Comparison of ENCODE assay signal across 17 mouse cellular contexts in the genomic region with DNA sequence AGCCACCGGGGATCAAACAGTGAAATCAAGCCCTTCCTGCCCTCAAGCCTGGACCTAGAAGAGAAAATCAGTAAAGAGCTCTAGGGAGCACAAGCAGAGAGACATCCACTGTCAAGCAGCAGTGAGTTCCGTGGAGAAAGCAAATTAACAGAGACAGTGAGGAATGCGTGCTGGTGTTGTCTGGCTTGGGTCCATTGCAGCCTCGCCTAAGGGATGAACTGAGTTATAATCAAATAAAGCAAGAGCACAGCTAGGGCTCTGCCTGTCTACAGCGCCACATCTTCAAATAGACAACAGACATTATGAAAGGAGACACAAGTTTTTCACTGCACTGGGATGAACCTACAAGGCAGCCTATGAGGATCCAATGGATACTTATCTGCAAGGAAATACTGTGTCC.
DNase-seq lines count a peak whose midpoint lies in the region; ATAC-seq and TF ChIP-seq lines count a peak whose summit lies in the region.
"Had no signal": no experiment of that assay in that cellular context is flagged by ENCODE, and none has a peak within 500 bp of the region (broad histone marks: within the 10 kb centered on the region; RNA-seq: fewer than 3 reads in every experiment).

No protein-coding gene starts in this region.

- no peak overlapping the region for H3K4me2 ChIP-seq in kidney, postnatal 0 days (ENCODE audit: low read length)
- no peak overlapping the region for H3K4me2 ChIP-seq in kidney, embryonic 16.5 days (replicated peaks; ENCODE audit: low read depth, low read length)
- no peak overlapping the region for H3K4me2 ChIP-seq in midbrain, postnatal 0 days (ENCODE audit: low read depth, low read length, poor library complexity, severe bottlenecking)
- no peak overlapping the region for H3K4me2 ChIP-seq in midbrain, embryonic 11.5 days
- H3K4me2 ChIP-seq: kidney, embryonic 15.5 days; limb, embryonic 13.5 days; neural tube, embryonic 13.5 days had no signal

- H3K9me3 ChIP-seq in kidney, postnatal 0 days (replicated peaks; ENCODE audit: low read length) = no peaks in the 10 kb centered on the region
- H3K9me3 ChIP-seq in kidney, embryonic 16.5 days (ENCODE audit: low read length) = no peaks in the 10 kb centered on the region
- no peaks in the 10 kb centered on the region for H3K9me3 ChIP-seq in midbrain, postnatal 0 days (ENCODE audit: low read length)
- no peaks in the 10 kb centered on the region for H3K9me3 ChIP-seq in midbrain, embryonic 11.5 days (ENCODE audit: control insufficient read depth, low read length)
- no peaks in the 10 kb centered on the region for H3K9me3 ChIP-seq in limb, embryonic 10.5 days (replicated peaks)
- H3K9me3 ChIP-seq: kidney, embryonic 15.5 days; limb, embryonic 13.5 days; neural tube, embryonic 13.5 days had no signal

- ATAC-seq in kidney, postnatal 0 days (replicated peaks; ENCODE audit: low FRiP score, low read depth) = no peak
- ATAC-seq in kidney, embryonic 16.5 days (ENCODE audit: low FRiP score, low TSS enrichment) = no peak
- no peak for ATAC-seq in midbrain, postnatal 0 days (ENCODE audit: low FRiP score)
- ATAC-seq in midbrain, embryonic 11.5 days (ENCODE audit: low FRiP score) = no peak
- ATAC-seq: liver, postnatal 0 days; midbrain, embryonic 16.5 days had no signal

- TF ChIP-seq CTCF in kidney, postnatal 0 days (IDR thresholded peaks at IDR 0.05; ENCODE audit: low read depth) = no peak
- no peak for TF ChIP-seq CTCF in midbrain, postnatal 0 days (IDR thresholded peaks at IDR 0.05)

- 54% methylated on average over 5 of the region's 5 CpGs for WGBS in kidney, postnatal 0 days
- WGBS in kidney, embryonic 16.5 days = 60% methylated on average over 5 of the region's 5 CpGs
- WGBS in midbrain, postnatal 0 days = 46% methylated on average over 5 of the region's 5 CpGs
- 72% methylated on average over 5 of the region's 5 CpGs for WGBS in midbrain, embryonic 11.5 days
- 77% methylated on average over 5 of the region's 5 CpGs for WGBS in limb, embryonic 10.5 days

- peak; percentile 17 for DNase-seq in gastrocnemius, postnatal 10 days
- DNase-seq in gastrocnemius, postnatal 25 days = no peak
- peak; percentile 32 for DNase-seq in kidney, postnatal 0 days (ENCODE audit: low spot score)
- peak; percentile 37 for DNase-seq in midbrain, postnatal 0 days (ENCODE audit: low spot score)
- DNase-seq in midbrain, embryonic 11.5 days (ENCODE audit: low spot score, missing footprints) = no peak
- peak; percentile 3 for DNase-seq in lung, postnatal 14 days
- no peak for DNase-seq in limb, embryonic 10.5 days (ENCODE audit: low spot score)
- DNase-seq: B cell, adult 2 months; cerebellum, adult 9-10 months; layer of hippocampus, postnatal 36 days; liver, postnatal 0 days had no signal

- H3K36me3 ChIP-seq in kidney, postnatal 0 days (ENCODE audit: insufficient read depth, low read length) = no peaks in the 10 kb centered on the region
- no peaks in the 10 kb centered on the region for H3K36me3 ChIP-seq in kidney, embryonic 16.5 days (ENCODE audit: insufficient read depth, low read length)
- H3K36me3 ChIP-seq in midbrain, postnatal 0 days (ENCODE audit: insufficient read depth, low read length) = no peaks in the 10 kb centered on the region
- H3K36me3 ChIP-seq in midbrain, embryonic 11.5 days (ENCODE audit: control insufficient read depth, insufficient read depth, low read length) = no peaks in the 10 kb centered on the region
- no peaks in the 10 kb centered on the region for H3K36me3 ChIP-seq in limb, embryonic 10.5 days
- H3K36me3 ChIP-seq: G1E; kidney, embryonic 15.5 days; limb, embryonic 13.5 days; neural tube, embryonic 13.5 days had no signal

- no peaks in the 10 kb centered on the region for H3K27me3 ChIP-seq in kidney, postnatal 0 days (ENCODE audit: insufficient read depth, low read length)
- no peaks in the 10 kb centered on the region for H3K27me3 ChIP-seq in kidney, embryonic 16.5 days (ENCODE audit: insufficient read depth, low read length)
- H3K27me3 ChIP-seq in midbrain, postnatal 0 days (ENCODE audit: insufficient read depth, low read length) = no peaks in the 10 kb centered on the region
- no peaks in the 10 kb centered on the region for H3K27me3 ChIP-seq in midbrain, embryonic 11.5 days (ENCODE audit: control insufficient read depth, insufficient read depth, low read length)
- H3K27me3 ChIP-seq in limb, embryonic 10.5 days (ENCODE audit: low read depth, poor library complexity, severe bottlenecking) = no peaks in the 10 kb centered on the region
- H3K27me3 ChIP-seq: kidney, embryonic 15.5 days; limb, embryonic 13.5 days; neural tube, embryonic 13.5 days had no signal

- no peak overlapping the region for H3K27ac ChIP-seq in kidney, postnatal 0 days
- H3K27ac ChIP-seq in kidney, embryonic 16.5 days (ENCODE audit: low read length) = no peak overlapping the region
- no peak overlapping the region for H3K27ac ChIP-seq in midbrain, postnatal 0 days (ENCODE audit: low read depth, low read length)
- no peak overlapping the region for H3K27ac ChIP-seq in midbrain, embryonic 11.5 days (ENCODE audit: low read depth, low read length)
- H3K27ac ChIP-seq in limb, embryonic 10.5 days = no peak overlapping the region
- H3K27ac ChIP-seq: kidney, embryonic 15.5 days; limb, embryonic 13.5 days; neural tube, embryonic 13.5 days had no signal

- no peak overlapping the region for H3K9ac ChIP-seq in kidney, postnatal 0 days (ENCODE audit: low read depth, low read length)
- H3K9ac ChIP-seq in kidney, embryonic 16.5 days (replicated peaks; ENCODE audit: low read length) = no peak overlapping the region
- H3K9ac ChIP-seq in midbrain, postnatal 0 days (replicated peaks; ENCODE audit: low read length, poor library complexity, severe bottlenecking) = no peak overlapping the region
- no peak overlapping the region for H3K9ac ChIP-seq in midbrain, embryonic 11.5 days (ENCODE audit: low read length)
- H3K9ac ChIP-seq: kidney, embryonic 15.5 days; limb, embryonic 13.5 days; liver, postnatal 0 days; neural tube, embryonic 13.5 days had no signal

- H3K4me1 ChIP-seq in kidney, postnatal 0 days (replicated peaks; ENCODE audit: insufficient read depth, low read length) = no peaks in the 10 kb centered on the region
- no peaks in the 10 kb centered on the region for H3K4me1 ChIP-seq in kidney, embryonic 16.5 days (ENCODE audit: insufficient read depth, low read length)
- peaks cover 4% of the 10 kb centered on the region; the same call in 1 of the 2 replicates for H3K4me1 ChIP-seq in midbrain, postnatal 0 days (ENCODE audit: insufficient read depth, low read length)
- H3K4me1 ChIP-seq in midbrain, embryonic 11.5 days (ENCODE audit: control insufficient read depth, insufficient read depth, low read length) = no peaks in the 10 kb centered on the region
- H3K4me1 ChIP-seq in limb, embryonic 10.5 days = no peaks in the 10 kb centered on the region
- H3K4me1 ChIP-seq: limb, embryonic 13.5 days had no signal

- H3K4me3 ChIP-seq in kidney, postnatal 0 days (replicated peaks; ENCODE audit: low read depth, low read length) = no peak overlapping the region
- no peak overlapping the region for H3K4me3 ChIP-seq in kidney, embryonic 16.5 days (ENCODE audit: low read length)
- no peak overlapping the region for H3K4me3 ChIP-seq in midbrain, postnatal 0 days (ENCODE audit: low read depth, low read length)
- H3K4me3 ChIP-seq in midbrain, embryonic 11.5 days (ENCODE audit: low read depth, low read length) = no peak overlapping the region
- no peak overlapping the region for H3K4me3 ChIP-seq in limb, embryonic 10.5 days
- H3K4me3 ChIP-seq: kidney, embryonic 15.5 days; limb, embryonic 13.5 days; neural tube, embryonic 13.5 days had no signal

Comparison
In these comparisons a context has a peak if more than half of its experiments do, and no peak if none do; other contexts are left out.
1. DNase-seq: peak in gastrocnemius, postnatal 10 days (single experiment), kidney, postnatal 0 days (single experiment), midbrain, postnatal 0 days (single experiment) and lung, postnatal 14 days (single experiment); none in gastrocnemius, postnatal 25 days (single experiment), midbrain, embryonic 11.5 days (single experiment) and limb, embryonic 10.5 days (single experiment).